Mouse (Mus musculus): ENCODE measurements at regions not wholly inside any gene's neighbourhood (a gene's known extent, or its start where the extent isn't known, plus 50 kb on each side); places are given as distances from the start of the nearest gene placed in this dataset.

DNA sequence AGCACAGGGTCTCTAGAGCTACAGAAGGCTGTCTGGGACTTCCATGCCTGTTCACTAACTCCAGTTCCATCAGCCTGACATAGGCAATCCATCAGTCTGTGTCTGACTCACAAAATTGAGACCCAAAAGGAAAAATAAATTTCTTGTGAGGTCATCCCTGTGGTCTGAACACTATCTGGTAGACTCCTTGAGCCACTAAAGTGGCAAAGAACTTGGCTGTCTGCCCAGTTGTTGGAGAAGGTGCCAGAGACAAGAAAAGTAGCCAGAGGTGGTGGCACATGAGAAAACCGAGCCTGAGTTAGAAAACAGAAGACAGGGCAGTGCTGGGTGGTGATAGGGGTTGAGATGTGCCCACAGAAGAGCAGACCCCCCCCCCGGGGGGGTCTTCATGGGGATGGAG lies 535.0 kb downstream of the 1700129C05Rik start:
- no peaks in the 10 kb centered on the region for H3K9me3 ChIP-seq
- ATAC-seq (ENCODE audit: low FRiP score) = no peak
- WGBS = 65% methylated on average over 2 of the region's 2 CpGs
- no peak overlapping the region for H3K4me2 ChIP-seq
- H3K36me3 ChIP-seq (replicated peaks) = no peaks in the 10 kb centered on the region
- no peaks in the 10 kb centered on the region for H3K4me1 ChIP-seq
- H3K4me3 ChIP-seq (replicated peaks) = no peak overlapping the region
- H3K27me3 ChIP-seq = no peaks in the 10 kb centered on the region
- H3K27ac ChIP-seq = no peak overlapping the region
- H3K9ac ChIP-seq = no peak overlapping the region

DNA sequence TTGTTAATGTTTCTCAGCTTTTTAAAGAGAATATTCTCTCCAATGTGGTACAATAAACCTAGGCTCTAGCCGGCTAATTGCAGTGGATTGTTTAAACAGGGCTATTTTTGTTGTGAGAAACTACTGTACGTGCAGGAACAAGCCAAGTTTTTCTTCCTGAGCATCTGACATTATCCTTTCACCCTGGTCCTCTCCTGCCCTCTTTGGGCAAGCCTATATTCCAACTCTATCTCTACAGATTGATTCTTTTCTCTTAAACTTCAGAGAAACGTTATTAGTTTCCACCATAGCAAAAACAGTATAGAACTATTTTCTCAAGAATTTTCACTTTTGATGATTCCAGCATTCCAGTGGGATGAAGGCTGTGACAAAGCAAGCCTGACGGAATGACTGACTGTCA lies 535.2 kb downstream of the Fgf9 start:
- no peak for ATAC-seq (ENCODE audit: low FRiP score)
- Histone ChIP-seq H3K4me3 (replicated peaks) (no peak overlapping the region), H3K9me3 (no peaks in the 10 kb centered on the region), H3K9ac (no peak overlapping the region), H3K4me1 (no peaks in the 10 kb centered on the region), H3K27ac (no peak overlapping the region), H3K36me3 (replicated peaks) (no peaks in the 10 kb centered on the region), H3K27me3 (no peaks in the 10 kb centered on the region), H3K4me2 (no peak overlapping the region)
- WGBS = 76% methylated on average over 4 of the region's 4 CpGs

DNA sequence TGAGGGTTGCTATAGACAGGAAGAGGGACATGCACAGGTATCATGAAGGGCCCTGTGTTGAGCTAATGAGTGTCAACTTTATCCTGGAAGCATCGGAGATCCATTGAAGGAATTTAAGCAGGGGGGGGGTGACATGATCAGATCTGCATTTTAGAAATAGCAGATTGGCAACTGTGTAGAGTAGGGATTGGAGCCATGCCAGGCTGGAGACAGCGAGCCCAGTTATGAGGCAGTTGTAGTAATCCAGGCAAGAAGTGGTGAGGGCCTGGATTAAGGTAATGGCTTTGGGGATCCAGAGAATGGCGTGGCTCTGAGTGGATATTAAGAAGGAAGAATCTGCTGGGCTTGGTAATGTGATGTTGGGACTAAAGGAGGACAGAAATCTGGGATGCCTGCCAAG lies 528.5 kb downstream of the Fgf9 start:
- no peaks in the 10 kb centered on the region for H3K27me3 ChIP-seq
- no peak overlapping the region for H3K4me3 ChIP-seq (replicated peaks)
- H3K4me2 ChIP-seq = no peak overlapping the region
- H3K27ac ChIP-seq = no peak overlapping the region
- WGBS = 87% methylated on average over 3 of the region's 3 CpGs
- no peak for ATAC-seq (ENCODE audit: low FRiP score)
- peaks cover 5% of the 10 kb centered on the region for H3K4me1 ChIP-seq
- no peaks in the 10 kb centered on the region for H3K9me3 ChIP-seq
- H3K9ac ChIP-seq = no peak overlapping the region
- no peaks in the 10 kb centered on the region for H3K36me3 ChIP-seq (replicated peaks)

DNA sequence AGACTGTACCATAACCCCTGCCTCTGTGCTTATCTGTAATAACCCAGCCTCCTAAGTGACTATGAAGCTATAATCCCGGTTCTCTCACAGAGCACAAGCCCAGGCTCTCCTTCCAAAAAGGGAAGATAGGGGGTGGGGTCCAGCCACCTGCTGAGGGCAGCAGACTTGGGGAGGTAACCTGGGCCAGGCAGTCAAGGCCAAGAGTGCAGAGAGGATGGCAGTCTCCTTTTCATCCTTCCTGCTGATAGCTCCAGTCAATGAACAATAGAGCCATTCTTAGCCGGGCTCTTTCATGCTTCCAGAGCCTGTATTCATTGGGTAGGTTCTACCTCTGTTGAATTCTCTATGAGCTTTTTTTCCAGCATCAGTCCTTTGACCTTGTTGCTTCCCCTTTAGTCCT lies 527.5 kb downstream of the Fgf9 start:
- peaks cover 5% of the 10 kb centered on the region for H3K4me1 ChIP-seq
- no peak overlapping the region for H3K9ac ChIP-seq
- H3K9me3 ChIP-seq = no peaks in the 10 kb centered on the region
- WGBS = 27% methylated on average over 2 of the region's 2 CpGs
- no peaks in the 10 kb centered on the region for H3K36me3 ChIP-seq (replicated peaks)
- no peak overlapping the region for H3K4me2 ChIP-seq
- no peaks in the 10 kb centered on the region for H3K27me3 ChIP-seq
- ATAC-seq (ENCODE audit: low FRiP score) = no peak
- H3K27ac ChIP-seq = no peak overlapping the region
- no peak overlapping the region for H3K4me3 ChIP-seq (replicated peaks)

DNA sequence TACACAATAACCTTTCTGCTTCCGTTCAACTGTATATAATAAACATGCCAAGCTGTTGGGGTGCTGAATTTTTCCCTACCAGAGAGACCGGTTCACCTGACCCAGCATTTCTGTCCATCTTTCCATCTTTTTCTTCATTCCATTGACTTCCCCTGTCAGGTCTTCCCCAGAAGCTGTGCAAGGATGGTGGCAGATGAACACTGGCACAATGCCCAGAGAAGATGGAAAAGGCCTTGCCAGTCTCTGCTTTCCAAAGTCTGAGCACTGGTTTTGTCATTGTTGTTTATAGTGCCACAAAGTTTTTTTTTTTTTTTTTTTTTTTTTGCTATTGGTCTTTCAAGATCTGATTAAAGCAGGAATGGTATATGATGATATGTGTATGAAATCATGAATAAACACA lies 526.6 kb downstream of the Fgf9 start:
- no peaks in the 10 kb centered on the region for H3K36me3 ChIP-seq (replicated peaks)
- H3K9me3 ChIP-seq = no peaks in the 10 kb centered on the region
- H3K4me1 ChIP-seq = peaks cover 5% of the 10 kb centered on the region
- H3K4me3 ChIP-seq (replicated peaks) = no peak overlapping the region
- no peak overlapping the region for H3K4me2 ChIP-seq
- H3K9ac ChIP-seq = no peak overlapping the region
- WGBS = 97% methylated on average over 2 of the region's 2 CpGs
- no peaks in the 10 kb centered on the region for H3K27me3 ChIP-seq
- ATAC-seq (ENCODE audit: low FRiP score) = no peak
- H3K27ac ChIP-seq = no peak overlapping the region

DNA sequence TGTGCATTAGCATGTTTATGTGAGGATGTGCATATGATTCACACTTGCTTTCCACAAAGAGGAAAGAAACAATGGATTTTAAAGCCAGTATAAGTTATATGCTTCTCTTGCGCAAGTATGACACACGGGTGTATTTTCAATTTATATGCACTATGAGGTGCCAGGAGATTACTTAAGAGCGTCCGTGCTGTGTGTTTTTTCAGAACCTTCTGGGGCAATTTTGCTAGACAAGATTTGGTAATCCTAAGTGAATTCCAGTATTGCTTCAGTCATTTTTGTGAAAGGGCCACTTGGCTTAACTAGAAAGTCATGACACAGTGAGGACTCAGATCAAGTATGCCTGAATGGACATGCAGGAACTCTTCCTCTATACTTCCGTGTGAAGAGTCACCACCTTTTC lies 511.5 kb downstream of the Fgf9 start:
- H3K4me3 ChIP-seq (replicated peaks) = no peak overlapping the region
- no peaks in the 10 kb centered on the region for H3K27me3 ChIP-seq
- no peak overlapping the region for H3K27ac ChIP-seq
- no peaks in the 10 kb centered on the region for H3K4me1 ChIP-seq
- ATAC-seq (ENCODE audit: low FRiP score) = no peak
- H3K9ac ChIP-seq = no peak overlapping the region
- WGBS = 93% methylated on average over 5 of the region's 5 CpGs
- H3K4me2 ChIP-seq = no peak overlapping the region
- no peaks in the 10 kb centered on the region for H3K36me3 ChIP-seq (replicated peaks)
- H3K9me3 ChIP-seq = 0 out of 2 replicates have a peak, but pooled peaks cover 3% of the 10 kb centered on the region

DNA sequence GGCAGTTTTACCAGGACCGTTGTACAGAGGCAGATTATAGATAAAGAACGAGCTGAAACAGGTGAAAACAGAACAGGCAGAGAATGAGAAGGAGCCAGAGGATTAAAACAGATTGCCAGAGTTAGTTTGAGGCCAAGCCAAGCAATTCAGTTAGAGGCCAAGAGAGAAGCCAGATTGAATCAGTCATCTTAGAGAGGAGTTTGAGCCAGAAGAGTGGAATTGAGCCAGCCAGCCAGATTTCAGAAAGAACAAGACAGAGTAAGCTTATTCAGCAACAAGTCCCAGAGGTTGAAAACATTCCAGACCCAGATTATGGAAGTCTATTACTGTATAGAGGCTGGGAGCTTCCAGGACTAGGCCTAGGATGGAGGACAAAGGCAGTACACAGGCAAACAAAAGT lies 499.7 kb downstream of the Fgf9 start:
- Histone ChIP-seq H3K4me2 (no peak overlapping the region), H3K36me3 (replicated peaks) (no peaks in the 10 kb centered on the region), H3K4me1 (no peaks in the 10 kb centered on the region), H3K4me3 (replicated peaks) (no peak overlapping the region), H3K9me3 (no peaks in the 10 kb centered on the region), H3K27ac (no peak overlapping the region), H3K9ac (no peak overlapping the region), H3K27me3 (no peaks in the 10 kb centered on the region)
- ATAC-seq (ENCODE audit: low FRiP score) = no peak
- 87% methylated on average over 2 of the region's 2 CpGs for WGBS

DNA sequence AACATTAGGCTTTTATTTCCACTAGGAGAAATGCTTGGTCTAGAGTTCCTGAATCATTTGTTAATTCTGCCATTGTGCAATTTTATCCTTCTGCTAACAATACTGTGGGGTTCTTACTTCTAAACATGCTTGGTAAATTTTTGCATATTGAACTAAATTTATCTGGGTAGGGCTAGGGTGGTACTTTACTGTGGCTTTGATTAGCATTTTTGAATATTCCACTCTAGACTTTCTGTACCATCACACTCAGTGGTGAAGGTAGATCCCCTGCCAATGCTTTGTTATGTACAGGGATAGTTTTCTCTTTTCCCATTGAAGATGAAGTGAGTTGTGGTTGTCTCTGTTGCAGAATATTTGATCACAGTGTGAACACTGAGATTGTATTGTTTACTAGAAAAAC lies 497.1 kb downstream of the Fgf9 start:
- Histone ChIP-seq H3K36me3 (replicated peaks) (no peaks in the 10 kb centered on the region), H3K4me3 (replicated peaks) (no peak overlapping the region), H3K27me3 (no peaks in the 10 kb centered on the region), H3K27ac (no peak overlapping the region), H3K4me2 (no peak overlapping the region), H3K9ac (no peak overlapping the region), H3K9me3 (no peaks in the 10 kb centered on the region), H3K4me1 (no peaks in the 10 kb centered on the region)
- ATAC-seq (ENCODE audit: low FRiP score) = no peak

DNA sequence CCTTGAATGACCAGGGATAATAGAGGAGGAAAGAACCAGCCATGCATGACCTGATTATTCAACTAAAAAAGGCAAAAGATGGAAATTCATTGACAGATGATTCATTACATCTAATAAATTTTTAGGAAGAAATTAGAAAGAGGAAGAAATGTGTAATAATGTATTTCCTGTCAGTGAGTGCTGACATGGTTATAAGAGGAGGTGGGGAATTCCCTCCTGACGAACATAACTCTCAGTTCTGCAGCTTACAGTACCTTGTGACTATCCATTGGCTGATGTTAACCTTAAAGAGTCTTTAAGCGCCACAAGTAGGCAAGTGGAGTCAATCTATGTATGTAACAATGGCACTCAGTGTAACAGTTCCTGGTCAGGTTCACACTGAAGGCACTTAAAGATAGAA lies 492.7 kb downstream of the Fgf9 start:
- WGBS = 87% methylated on average over 2 of the region's 2 CpGs
- H3K9ac ChIP-seq = no peak overlapping the region
- H3K4me3 ChIP-seq (replicated peaks) = no peak overlapping the region
- H3K27me3 ChIP-seq = no peaks in the 10 kb centered on the region
- H3K4me1 ChIP-seq = no peaks in the 10 kb centered on the region
- no peaks in the 10 kb centered on the region for H3K9me3 ChIP-seq
- H3K27ac ChIP-seq = no peak overlapping the region
- no peak for ATAC-seq (ENCODE audit: low FRiP score)
- H3K36me3 ChIP-seq (replicated peaks) = no peaks in the 10 kb centered on the region
- H3K4me2 ChIP-seq = no peak overlapping the region

DNA sequence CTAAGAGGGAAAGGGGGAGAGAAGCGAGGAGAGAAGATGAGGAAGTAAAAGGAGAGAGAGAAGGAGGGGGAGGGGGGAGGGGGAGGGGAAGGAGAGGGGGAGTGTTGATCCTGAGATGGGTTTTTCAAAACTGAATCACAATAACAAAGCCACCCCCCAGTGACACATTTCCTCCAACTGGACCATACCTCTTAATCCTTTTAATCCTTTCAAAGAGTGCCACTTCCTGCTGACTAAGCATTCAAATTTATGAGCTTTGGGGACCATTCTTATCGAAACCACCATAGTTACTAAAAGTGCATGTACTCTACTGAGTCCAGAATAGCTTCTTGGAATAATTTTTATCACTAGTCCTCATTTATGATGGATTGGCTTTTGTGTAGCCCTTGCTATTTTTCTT lies 480.4 kb downstream of the Fgf9 start:
- Histone ChIP-seq H3K9ac (no peak overlapping the region), H3K4me3 (replicated peaks) (no peak overlapping the region), H3K27ac (no peak overlapping the region), H3K4me2 (no peak overlapping the region), H3K36me3 (replicated peaks) (no peaks in the 10 kb centered on the region), H3K27me3 (no peaks in the 10 kb centered on the region), H3K4me1 (peaks cover 2% of the 10 kb centered on the region; the same call in 1 of the 2 replicates), H3K9me3 (no peaks in the 10 kb centered on the region)
- ATAC-seq (ENCODE audit: low FRiP score) = no peak
- WGBS = 28% methylated on average over 1 of the region's 2 CpGs

DNA sequence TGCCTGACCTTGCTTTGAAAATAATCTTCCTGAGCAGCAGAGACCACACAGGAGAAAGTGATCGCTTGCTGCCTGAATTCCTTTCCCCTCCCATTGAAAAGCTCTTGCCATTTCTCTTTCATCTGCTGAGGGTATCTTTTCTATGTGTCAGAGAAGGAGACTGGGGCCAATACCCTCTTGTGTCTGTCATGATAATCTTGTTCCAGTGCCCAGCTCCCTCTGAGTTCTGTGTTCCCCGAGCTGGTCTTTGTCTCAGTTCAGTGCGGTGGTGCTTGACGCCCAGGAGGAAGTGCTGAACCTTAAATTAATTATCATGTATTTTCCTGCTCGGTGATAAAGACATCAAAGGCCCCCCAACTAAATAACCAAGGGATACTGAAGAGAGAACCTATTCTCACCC lies 475.4 kb downstream of the Fgf9 start:
- no peaks in the 10 kb centered on the region for H3K9me3 ChIP-seq
- H3K27me3 ChIP-seq = no peaks in the 10 kb centered on the region
- H3K4me1 ChIP-seq = peaks cover 5% of the 10 kb centered on the region; the same call in 1 of the 2 replicates
- ATAC-seq (ENCODE audit: low FRiP score) = no peak
- no peak overlapping the region for H3K4me2 ChIP-seq
- 6% methylated on average over 5 of the region's 5 CpGs for WGBS
- H3K9ac ChIP-seq = no peak overlapping the region
- H3K4me3 ChIP-seq (replicated peaks) = no peak overlapping the region
- no peaks in the 10 kb centered on the region for H3K36me3 ChIP-seq (replicated peaks)
- no peak overlapping the region for H3K27ac ChIP-seq

DNA sequence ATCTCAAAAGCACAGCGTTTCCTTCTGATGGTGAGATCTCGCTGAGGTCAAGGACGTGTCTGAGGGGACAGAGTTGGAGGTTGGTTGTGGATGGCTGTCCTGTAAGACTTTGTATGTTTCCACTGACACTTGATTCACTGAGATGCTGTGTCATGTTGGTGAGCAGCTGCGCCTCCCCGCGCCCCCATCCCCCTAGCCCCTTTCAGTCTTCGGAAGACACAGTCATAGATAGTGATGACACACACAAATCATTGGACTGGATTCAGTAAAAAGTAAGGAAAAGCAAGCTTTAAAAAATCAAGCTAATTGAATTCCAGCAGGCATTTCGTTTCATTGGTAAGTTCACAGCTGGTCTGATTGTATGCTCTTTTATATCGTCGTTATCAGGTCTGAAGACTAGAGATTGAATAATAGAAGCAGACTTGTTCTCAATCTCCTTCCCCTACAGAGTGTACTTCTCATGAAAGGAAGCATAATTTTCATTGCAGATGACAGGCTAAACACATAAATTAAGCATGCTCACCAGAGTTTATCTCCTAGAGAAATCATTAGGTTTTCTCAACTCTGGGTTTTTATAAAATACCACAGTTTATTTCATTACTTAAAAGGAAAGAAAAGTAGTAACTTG lies 472.9 kb downstream of the Fgf9 start:
- Histone ChIP-seq H3K4me3 (replicated peaks) (no peak overlapping the region), H3K9me3 (no peaks in the 10 kb centered on the region), H3K36me3 (replicated peaks) (no peaks in the 10 kb centered on the region), H3K9ac (no peak overlapping the region), H3K27me3 (no peaks in the 10 kb centered on the region), H3K27ac (no peak overlapping the region), H3K4me2 (no peak overlapping the region), H3K4me1 (peaks cover 5% of the 10 kb centered on the region; the same call in 1 of the 2 replicates)
- 81% methylated on average over 10 of the region's 10 CpGs for WGBS
- ATAC-seq (ENCODE audit: low FRiP score) = no peak

DNA sequence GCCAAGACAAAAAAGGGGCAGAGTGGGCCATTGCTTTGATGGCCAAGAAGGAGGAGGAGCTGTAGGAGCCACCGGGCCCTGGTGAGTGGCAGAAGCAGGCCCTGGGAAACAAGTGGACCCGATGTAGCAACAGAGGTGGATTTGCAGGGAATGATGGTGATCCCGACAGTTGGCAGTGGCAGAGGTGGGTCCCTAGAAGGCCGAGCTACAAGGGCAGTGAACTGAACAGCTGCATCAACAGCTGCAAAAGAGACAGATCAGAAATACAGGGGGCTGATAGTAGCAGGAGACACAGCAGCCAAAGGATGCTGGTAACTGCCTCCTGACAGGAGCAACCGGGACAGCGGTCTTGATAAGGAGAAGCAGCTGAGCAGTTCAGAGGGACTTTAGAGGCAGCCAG lies 467.8 kb downstream of the Fgf9 start:
- Histone ChIP-seq H3K27me3 (no peaks in the 10 kb centered on the region), H3K4me2 (no peak overlapping the region), H3K36me3 (replicated peaks) (no peaks in the 10 kb centered on the region), H3K9ac (no peak overlapping the region), H3K27ac (no peak overlapping the region), H3K4me3 (replicated peaks) (no peak overlapping the region), H3K9me3 (no peaks in the 10 kb centered on the region), H3K4me1 (no peaks in the 10 kb centered on the region)
- WGBS = 82% methylated on average over 6 of the region's 6 CpGs
- no peak for ATAC-seq (ENCODE audit: low FRiP score)
